Mouse (Mus musculus): Measurements from ENCODE around the gene Crnn. TPM values are rescaled to one million over a fixed set of nuclear protein-coding genes. Genes with fewer than 3 reads are reported as not detected.

Gene Crnn
- total and polyA plus RNA-seq, 3 experiments: not detected

DNA sequence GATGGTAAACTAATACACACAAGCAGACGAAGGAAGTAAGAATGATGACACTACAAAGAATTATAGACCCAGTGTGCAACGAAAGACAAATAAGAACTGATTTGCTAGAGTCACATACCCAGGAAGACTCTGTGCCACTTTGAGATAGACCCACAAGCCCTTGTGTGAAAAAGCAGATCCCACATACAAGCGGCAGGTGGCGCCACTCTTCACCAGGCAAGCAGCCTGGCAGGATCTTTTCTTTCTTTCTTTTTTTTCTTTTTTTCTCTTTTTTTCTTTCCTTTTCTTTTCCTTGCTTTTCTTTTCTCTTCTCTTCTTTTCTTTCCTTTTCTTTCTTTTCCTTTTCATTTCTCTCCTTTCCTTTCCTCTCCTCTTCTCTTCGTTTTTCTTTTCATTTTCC lies 32.9 kb upstream of the Crnn start:
- no peaks in the 10 kb centered on the region for H3K4me1 ChIP-seq (ENCODE audit: control insufficient read depth in 1 of 2, insufficient read depth in 2 of 2, low read length in 2 of 2)
- no peaks in the 10 kb centered on the region for H3K9me3 ChIP-seq (replicated peaks; ENCODE audit: insufficient read depth, low read length)
- H3K36me3 ChIP-seq (ENCODE audit: control insufficient read depth in 1 of 2, insufficient read depth in 2 of 2, low read length in 2 of 2): no peaks in the 10 kb centered on the region
- no peaks in the 10 kb centered on the region for H3K79me2 ChIP-seq (ENCODE audit: control insufficient read depth, insufficient read depth, low read length, poor library complexity)
- no peak overlapping the region for H3K9ac ChIP-seq (ENCODE audit: control insufficient read depth, low read depth, low read length, poor library complexity, severe bottlenecking)
- peak in 2 of 3 experiments; percentile 16 to 44; a peak in 3 of 6 replicates for TF ChIP-seq CTCF (IDR thresholded peaks at IDR 0.05 in 2 of 3, conservative IDR thresholded peaks at IDR 0.05 in 1 of 3; ENCODE audit: control insufficient read depth in 1 of 3, insufficient read depth in 1 of 3, low read depth in 2 of 3, low read length in 3 of 3, poor library complexity in 1 of 3, severe bottlenecking in 1 of 3)
- no peak for TF ChIP-seq GATA1 (IDR thresholded peaks at IDR 0.05; ENCODE audit: low read depth, low read length)
- no peaks in the 10 kb centered on the region; a peak in 1 of 4 replicates for H3K27me3 ChIP-seq (ENCODE audit: control insufficient read depth in 1 of 2, insufficient read depth in 2 of 2, low read length in 2 of 2)
- peak; percentile 13 for DNase-seq (ENCODE audit: low read depth, low spot score)
- no peak overlapping the region for H3K4me3 ChIP-seq (ENCODE audit: control insufficient read depth in 1 of 2, insufficient read depth in 1 of 2, low read depth in 2 of 2, low read length in 2 of 2)
- H3K27ac ChIP-seq (ENCODE audit: control insufficient read depth, low read depth, low read length): no peak overlapping the region

DNA sequence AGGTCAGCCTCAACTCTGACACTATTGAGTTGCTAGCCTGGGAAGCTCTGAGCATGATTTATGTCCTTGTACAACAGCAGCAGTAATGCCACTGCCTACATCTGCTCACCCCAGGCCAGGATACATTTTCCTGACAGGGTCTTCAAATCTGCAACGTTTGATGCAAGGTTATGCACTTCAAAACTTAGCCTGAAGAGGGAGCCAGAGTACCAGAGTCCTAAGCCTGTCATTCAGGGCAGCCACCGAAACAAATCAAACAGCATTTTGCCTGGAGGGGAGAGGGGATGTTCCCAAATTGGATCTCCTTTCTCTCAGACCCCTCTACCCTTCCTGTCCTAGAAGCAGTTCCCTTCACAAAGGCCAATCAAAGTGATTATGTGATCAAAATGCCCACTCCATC lies 30.1 kb upstream of the Crnn start:
- H3K36me3 ChIP-seq (ENCODE audit: control insufficient read depth in 1 of 2, insufficient read depth in 2 of 2, low read length in 2 of 2): no peaks in the 10 kb centered on the region
- TF ChIP-seq MYB (IDR thresholded peaks at IDR 0.05; ENCODE audit: low read depth, low read length) (no peak), MYC (IDR thresholded peaks at IDR 0.05; ENCODE audit: low read depth, low read length) (no peak), E2F4 (IDR thresholded peaks at IDR 0.05; ENCODE audit: borderline replicate concordance, low read depth, low read length) (no peak), GABPA (IDR thresholded peaks at IDR 0.05; ENCODE audit: low read depth, low read length) (no peak), NELFE (IDR thresholded peaks at IDR 0.05; ENCODE audit: low read depth, low read length) (no peak), UBTF (IDR thresholded peaks at IDR 0.05; ENCODE audit: borderline replicate concordance, insufficient read depth, low read depth, low read length) (no peak), MAX (IDR thresholded peaks at IDR 0.05; ENCODE audit: low read length) (no peak), TBP (IDR thresholded peaks at IDR 0.05; ENCODE audit: low read depth, low read length) (no peak), JUND (IDR thresholded peaks at IDR 0.05; ENCODE audit: low read depth, low read length) (no peak), ZMIZ1 (IDR thresholded peaks at IDR 0.05; ENCODE audit: low read depth, low read length) (no peak), CTCF (IDR thresholded peaks at IDR 0.05 in 2 of 3, conservative IDR thresholded peaks at IDR 0.05 in 1 of 3; ENCODE audit: control insufficient read depth in 1 of 3, insufficient read depth in 1 of 3, low read depth in 2 of 3, low read length in 3 of 3, poor library complexity in 1 of 3, severe bottlenecking in 1 of 3) (peak; percentile 28 to 51 (median 41); a peak in 4 of 6 replicates), ZC3H11A (IDR thresholded peaks at IDR 0.05; ENCODE audit: low read depth, low read length) (no peak), ZKSCAN1 (IDR thresholded peaks at IDR 0.05; ENCODE audit: low read depth, low read length) (no peak), POLR2AphosphoS2 (IDR thresholded peaks at IDR 0.05; ENCODE audit: low read length) (no peak), RAD21 (IDR thresholded peaks at IDR 0.05; ENCODE audit: low read depth, low read length) (peak; percentile 20), ZNF384 (IDR thresholded peaks at IDR 0.05; ENCODE audit: low read depth, low read length) (no peak)
- peak; percentile 21 for DNase-seq (ENCODE audit: low read depth, low spot score)

More for the DNA sequence above, 30.1 kb upstream of the Crnn start:
- Histone ChIP-seq H3K27ac (ENCODE audit: control insufficient read depth, low read depth, low read length) (no peak overlapping the region), H3K9me3 (replicated peaks; ENCODE audit: insufficient read depth, low read length) (no peaks in the 10 kb centered on the region), H3K4me1 (ENCODE audit: control insufficient read depth in 1 of 2, insufficient read depth in 2 of 2, low read length in 2 of 2) (no peaks in the 10 kb centered on the region), H3K9ac (ENCODE audit: control insufficient read depth, low read depth, low read length, poor library complexity, severe bottlenecking) (no peak overlapping the region), H3K4me3 (ENCODE audit: control insufficient read depth in 1 of 2, insufficient read depth in 1 of 2, low read depth in 2 of 2, low read length in 2 of 2) (no peak overlapping the region), H3K27me3 (ENCODE audit: control insufficient read depth in 1 of 2, insufficient read depth in 2 of 2, low read length in 2 of 2) (no peaks in the 10 kb centered on the region), H3K79me2 (ENCODE audit: control insufficient read depth, insufficient read depth, low read length, poor library complexity) (no peaks in the 10 kb centered on the region)
